Comparison of ENCODE assay signal across 14 mouse cellular contexts in genomic region chr7:84587101-84587783, GRCm38 (mm10). TPM values are rescaled to one million over a fixed set of nuclear protein-coding genes. Genes with fewer than 3 reads are reported as not detected.
DNase-seq lines count a peak whose midpoint lies in the region; ATAC-seq lines count a peak whose summit lies in the region.
"Had no signal": no experiment of that assay in that cellular context is flagged by ENCODE, and none has a peak within 500 bp of the region (broad histone marks: within the 10 kb centered on the region; RNA-seq: fewer than 3 reads in every experiment).

No protein-coding gene starts in this region.

- peaks cover 9% of the 10 kb centered on the region; the same call in 1 of the 2 replicates for H3K4me1 ChIP-seq in midbrain, embryonic 13.5 days (replicated peaks)
- no peaks in the 10 kb centered on the region for H3K4me1 ChIP-seq in midbrain, embryonic 14.5 days (ENCODE audit: control insufficient read depth, insufficient read depth, low read length)
- H3K4me1 ChIP-seq in liver, embryonic 12.5 days: peaks cover 34% of the 10 kb centered on the region
- H3K4me1 ChIP-seq: heart, embryonic 15.5 days had no signal

- peak; percentile 79 for DNase-seq in heart, adult 11 months
- DNase-seq in heart, postnatal 25 days (ENCODE audit: low spot score): no peak
- DNase-seq in midbrain, embryonic 14.5 days: no peak
- peak; percentile 13 for DNase-seq in yolk sac, embryonic 10.5 days (ENCODE audit: low spot score)
- DNase-seq: adrenal gland, adult 8-10 months; B cell, adult 2 months; lung, postnatal 4 days had no signal

- H3K9ac ChIP-seq in midbrain, embryonic 13.5 days (replicated peaks): no peak overlapping the region
- H3K9ac ChIP-seq in midbrain, embryonic 14.5 days (replicated peaks; ENCODE audit: low read length): no peak overlapping the region
- peak overlapping the region; percentile 53 for H3K9ac ChIP-seq in liver, embryonic 12.5 days
- H3K9ac ChIP-seq: heart, embryonic 15.5 days had no signal

- no peaks in the 10 kb centered on the region for H3K36me3 ChIP-seq in midbrain, embryonic 13.5 days
- H3K36me3 ChIP-seq in midbrain, embryonic 14.5 days (ENCODE audit: control insufficient read depth, insufficient read depth, low read length): no peaks in the 10 kb centered on the region
- H3K36me3 ChIP-seq in liver, embryonic 12.5 days: no peaks in the 10 kb centered on the region
- H3K36me3 ChIP-seq: heart, embryonic 15.5 days had no signal

- H3K4me2 ChIP-seq in midbrain, embryonic 13.5 days (replicated peaks): no peak overlapping the region
- no peak overlapping the region for H3K4me2 ChIP-seq in midbrain, embryonic 14.5 days (ENCODE audit: low read length)
- H3K4me2 ChIP-seq in liver, embryonic 12.5 days: peak overlapping the region; percentile 61
- H3K4me2 ChIP-seq: heart, embryonic 15.5 days had no signal

- H3K4me3 ChIP-seq in midbrain, embryonic 13.5 days (replicated peaks): no peak overlapping the region
- no peak overlapping the region for H3K4me3 ChIP-seq in midbrain, embryonic 14.5 days (replicated peaks; ENCODE audit: low read depth, low read length)
- H3K4me3 ChIP-seq in liver, embryonic 12.5 days: 0 out of 2 replicates have a peak overlapping the region, but pooled peaks have one; percentile 4
- H3K4me3 ChIP-seq: heart, embryonic 15.5 days; myocyte had no signal

- WGBS in midbrain, embryonic 13.5 days: 90% methylated on average over 5 of the region's 5 CpGs
- WGBS in midbrain, embryonic 14.5 days: 88% methylated on average over 5 of the region's 5 CpGs
- WGBS in liver, embryonic 12.5 days (ENCODE audit: insufficient replicate concordance): 59% methylated on average over 5 of the region's 5 CpGs

- H3K9me3 ChIP-seq in midbrain, embryonic 13.5 days: no peaks in the 10 kb centered on the region
- H3K9me3 ChIP-seq in midbrain, embryonic 14.5 days (ENCODE audit: control insufficient read depth, low read length): no peaks in the 10 kb centered on the region
- H3K9me3 ChIP-seq in liver, embryonic 12.5 days (replicated peaks): no peaks in the 10 kb centered on the region
- H3K9me3 ChIP-seq: heart, embryonic 15.5 days had no signal

- H3K27me3 ChIP-seq in midbrain, embryonic 13.5 days: no peaks in the 10 kb centered on the region
- H3K27me3 ChIP-seq in midbrain, embryonic 14.5 days (ENCODE audit: control insufficient read depth, insufficient read depth, low read length): no peaks in the 10 kb centered on the region
- no peaks in the 10 kb centered on the region for H3K27me3 ChIP-seq in liver, embryonic 12.5 days (replicated peaks)
- H3K27me3 ChIP-seq: heart, embryonic 15.5 days had no signal

- no peak overlapping the region for H3K27ac ChIP-seq in midbrain, embryonic 13.5 days
- no peak overlapping the region for H3K27ac ChIP-seq in midbrain, embryonic 14.5 days (replicated peaks; ENCODE audit: low read depth, low read length)
- peak overlapping the region; percentile 84 for H3K27ac ChIP-seq in liver, embryonic 12.5 days
- H3K27ac ChIP-seq: heart, embryonic 15.5 days had no signal

- ATAC-seq in midbrain, embryonic 13.5 days: 0 out of 2 replicates have a peak, but pooled peaks have one; percentile 16
- ATAC-seq in midbrain, embryonic 14.5 days (ENCODE audit: low FRiP score, low TSS enrichment): no peak
- peak; percentile 99 for ATAC-seq in liver, embryonic 12.5 days
- no peak for ATAC-seq in activated CD4-positive, CD25-positive, alpha-beta regulatory T cell, adult 4 months
- no peak for ATAC-seq in granulocyte monocyte progenitor cell, adult 5-6 weeks (replicated peaks; ENCODE audit: poor library complexity, severe bottlenecking)
- ATAC-seq: inflammation-experienced regulatory T-cells, adult 6 months had no signal

- intact Hi-C loops in heart, postnatal 25 days (cut with DNase I): no loop called here

RNA-seq across cellular contexts. Expression of gene Fah, which starts 19.3 kb away (rescaled TPM):
- 10 to 100 TPM in 1 of 2 experiments, 1 to 10 TPM in 1; 10.0 to 13.9 TPM for total RNA-seq in heart, postnatal 25 days (2021)
- 4.9 and 5.6 TPM in 2 replicates for polyA plus RNA-seq in midbrain, embryonic 13.5 days (2015; fragmentation: Nextera tagmentation; extraction: Ambion mirVana)
- 6.0 and 9.0 TPM in 2 replicates for polyA plus RNA-seq in midbrain, embryonic 14.5 days (2014; fragmentation: Nextera tagmentation; extraction: Ambion mirVana)
- polyA plus RNA-seq in liver, embryonic 12.5 days (2016; fragmentation: Nextera tagmentation; extraction: Ambion mirVana): 16.5 and 17.8 TPM in 2 replicates
- polyA plus RNA-seq in activated CD4-positive, CD25-positive, alpha-beta regulatory T cell, adult 4 months (2017; shearing (Covaris generic)): 10 to 100 TPM in 1 of 2 experiments, 1 to 10 TPM in 1; 8.0 to 11.4 TPM
- total RNA-seq in granulocyte monocyte progenitor cell, adult 5-6 weeks (2014; fragmentation: Nextera tagmentation): not detected in 2 replicates
- 1.2 TPM in 1 of 2 replicates, not detected in the other for total RNA-seq in granulocyte monocyte progenitor cell, adult 5-6 weeks (2017)

RNA-seq across cellular contexts. Expression of gene Gm2115, which starts 58.5 kb away (rescaled TPM):
- under 1 TPM; 0.36 to 0.42 TPM for total RNA-seq in heart, postnatal 25 days (2021)
- polyA plus RNA-seq in midbrain, embryonic 13.5 days (2015; fragmentation: Nextera tagmentation; extraction: Ambion mirVana): 0.40 and 0.61 TPM in 2 replicates
- polyA plus RNA-seq in midbrain, embryonic 14.5 days (2014; fragmentation: Nextera tagmentation; extraction: Ambion mirVana): 0.58 and 0.97 TPM in 2 replicates
- polyA plus RNA-seq in liver, embryonic 12.5 days (2016; fragmentation: Nextera tagmentation; extraction: Ambion mirVana): 0.04 and 0.11 TPM in 2 replicates
- polyA plus RNA-seq in activated CD4-positive, CD25-positive, alpha-beta regulatory T cell, adult 4 months (2017; shearing (Covaris generic)): under 1 TPM in 1 of 2 experiments, not detected in 1; 0.17 TPM
- total RNA-seq in granulocyte monocyte progenitor cell, adult 5-6 weeks (2014; fragmentation: Nextera tagmentation): not detected in 2 replicates
- total RNA-seq in granulocyte monocyte progenitor cell, adult 5-6 weeks (2017): not detected in 2 replicates
- polyA plus RNA-seq: inflammation-experienced regulatory T-cells, adult 6 months had no signal

Comparison
In these comparisons a context has a peak if more than half of its experiments do, and no peak if none do; other contexts are left out.
1. DNase-seq: peak in heart, adult 11 months (single experiment) and yolk sac, embryonic 10.5 days (single experiment); none in heart, postnatal 25 days (single experiment) and midbrain, embryonic 14.5 days (single experiment).
2. ATAC-seq: peak in midbrain, embryonic 13.5 days (single experiment) and liver, embryonic 12.5 days (single experiment); none in midbrain, embryonic 14.5 days (single experiment), activated CD4-positive, CD25-positive, alpha-beta regulatory T cell, adult 4 months (single experiment) and granulocyte monocyte progenitor cell, adult 5-6 weeks (single experiment).